Mouse (Mus musculus): ENCODE data around the gene Grk2.
A peak's percentile ranks its signal among the peaks of the same experiment; 100 is the strongest.

DNA sequence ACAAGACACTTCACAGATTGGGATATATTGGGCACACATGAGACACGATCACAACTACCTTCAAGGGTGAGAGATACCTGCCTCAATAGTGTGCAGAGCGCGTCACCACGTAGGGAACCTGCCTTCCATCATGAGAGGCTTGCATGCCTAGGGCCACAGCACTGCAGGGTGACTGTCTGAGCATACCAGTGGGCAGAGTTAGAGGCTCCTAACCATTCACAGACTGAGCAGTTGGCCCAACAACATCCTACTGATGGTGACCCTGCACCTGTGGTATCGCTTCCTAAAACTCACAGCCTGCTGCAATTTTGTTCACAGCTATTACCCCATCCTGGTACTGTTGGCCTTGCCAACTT lies 2.4 kb downstream of the Grk2 start:
- no peak for TF ChIP-seq CTCF (conservative IDR thresholded peaks at IDR 0.05 in 1 of 2, IDR thresholded peaks at IDR 0.05 in 1 of 2; ENCODE audit: low read depth in 2 of 2, low read length in 2 of 2)
- 0 out of 2 replicates have a peak, but pooled peaks have one; percentile 58 for TF ChIP-seq RCOR1 (conservative IDR thresholded peaks at IDR 0.05; ENCODE audit: low read depth, low read length)

Measured in CH12.LX (cell line).